Mouse (Mus musculus): Measurements from ENCODE around the gene Popdc3. TPM values are rescaled to one million over a fixed set of nuclear protein-coding genes. Genes with fewer than 3 reads are reported as not detected.
A peak's percentile ranks its signal among the peaks of the same experiment; 100 is the strongest.
"Not testable (repeated sequence)": the region's sequence is repeated elsewhere in the genome, so short reads cannot be mapped to it uniquely, and the experiment has no call there.

The Popdc3 gene
- polyA plus RNA-seq, 1 experiment from 2014 or later, result 0.92 TPM

DNA sequence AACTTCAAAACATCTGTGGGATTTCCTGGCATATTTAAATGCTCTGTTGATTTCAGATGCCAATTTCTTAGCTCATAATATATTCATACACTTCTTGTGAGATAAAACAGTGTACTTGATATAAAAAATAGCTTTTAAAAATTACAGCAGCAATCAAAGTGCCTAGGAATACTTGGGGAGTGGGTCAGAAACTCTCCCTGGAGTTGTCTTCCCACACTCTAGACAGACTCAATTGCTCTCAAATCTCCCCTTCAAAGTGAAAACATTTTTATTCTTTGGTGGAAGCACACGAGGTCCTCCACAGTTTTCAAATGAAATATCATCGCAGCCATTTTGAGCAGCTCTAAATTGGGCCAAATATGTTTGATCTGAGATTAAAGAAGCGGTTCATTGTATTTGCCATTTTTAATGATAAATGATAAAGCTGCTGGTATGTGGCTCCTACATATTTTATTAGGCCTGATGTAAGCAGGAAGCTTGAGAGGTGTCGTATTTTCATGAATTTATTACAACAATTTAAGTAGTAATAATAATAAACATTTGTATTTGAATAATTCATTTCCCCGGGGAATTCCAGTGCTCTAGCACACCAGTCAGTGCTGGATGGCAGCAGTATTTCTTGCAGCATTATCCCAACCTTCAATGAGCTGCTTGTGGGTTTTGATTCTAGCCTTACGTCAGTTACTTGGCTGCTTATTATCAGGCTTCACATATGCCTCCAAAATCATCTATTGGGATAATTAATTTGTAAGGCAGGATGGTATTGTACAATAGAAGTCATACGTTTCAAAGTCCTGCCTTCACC, 150.5 kb downstream of the Popdc3 start:
- H3K27ac ChIP-seq, result no peak overlapping the region
- no peak overlapping the region for H3K9ac ChIP-seq
- H3K36me3 ChIP-seq, result no peaks in the 10 kb centered on the region
- WGBS, result 71% methylated on average over 7 of the region's 7 CpGs
- H3K27me3 ChIP-seq, result peaks cover 4% of the 10 kb centered on the region; the same call in 1 of the 2 replicates
- H3K4me3 ChIP-seq, result no peak overlapping the region
- ATAC-seq (ENCODE audit: low FRiP score), result 0 out of 2 replicates have a peak, but pooled peaks have one; percentile 54
- peaks cover 4% of the 10 kb centered on the region; the same call in 1 of the 2 replicates for H3K4me1 ChIP-seq
- H3K9me3 ChIP-seq (replicated peaks), result no peaks in the 10 kb centered on the region
- no peak overlapping the region for H3K4me2 ChIP-seq (replicated peaks)

DNA sequence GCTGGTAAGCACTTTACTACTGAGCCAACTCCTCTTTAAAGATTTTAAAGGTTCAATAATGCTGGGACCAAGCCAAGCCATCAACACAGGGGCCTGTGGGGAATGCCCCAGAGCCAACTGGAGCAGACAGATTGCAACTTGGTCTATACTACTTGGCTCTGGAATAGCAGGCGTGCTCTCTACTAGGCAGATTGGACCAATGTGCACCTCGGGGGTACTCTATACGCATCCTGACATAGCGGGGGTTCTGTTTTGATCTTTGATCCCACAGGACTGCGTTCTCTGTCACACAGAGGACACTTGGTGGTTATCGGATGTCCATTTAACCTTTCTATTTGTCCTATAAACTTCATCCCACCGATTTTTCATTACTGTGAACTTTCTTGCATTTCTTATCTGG, 157.0 kb downstream of the Popdc3 start:
- no peak for ATAC-seq (ENCODE audit: low FRiP score)
- Histone ChIP-seq H3K4me2 (replicated peaks) (peak overlapping the region; percentile 95), H3K36me3 (no peaks in the 10 kb centered on the region), H3K9ac (no peak overlapping the region), H3K27ac (no peak overlapping the region), H3K4me1 (no peaks in the 10 kb centered on the region), H3K27me3 (peaks cover 19% of the 10 kb centered on the region), H3K9me3 (replicated peaks) (no peaks in the 10 kb centered on the region), H3K4me3 (no peak overlapping the region; the same call in 1 of the 2 replicates)
- 30% methylated on average over 7 of the region's 7 CpGs for WGBS

DNA sequence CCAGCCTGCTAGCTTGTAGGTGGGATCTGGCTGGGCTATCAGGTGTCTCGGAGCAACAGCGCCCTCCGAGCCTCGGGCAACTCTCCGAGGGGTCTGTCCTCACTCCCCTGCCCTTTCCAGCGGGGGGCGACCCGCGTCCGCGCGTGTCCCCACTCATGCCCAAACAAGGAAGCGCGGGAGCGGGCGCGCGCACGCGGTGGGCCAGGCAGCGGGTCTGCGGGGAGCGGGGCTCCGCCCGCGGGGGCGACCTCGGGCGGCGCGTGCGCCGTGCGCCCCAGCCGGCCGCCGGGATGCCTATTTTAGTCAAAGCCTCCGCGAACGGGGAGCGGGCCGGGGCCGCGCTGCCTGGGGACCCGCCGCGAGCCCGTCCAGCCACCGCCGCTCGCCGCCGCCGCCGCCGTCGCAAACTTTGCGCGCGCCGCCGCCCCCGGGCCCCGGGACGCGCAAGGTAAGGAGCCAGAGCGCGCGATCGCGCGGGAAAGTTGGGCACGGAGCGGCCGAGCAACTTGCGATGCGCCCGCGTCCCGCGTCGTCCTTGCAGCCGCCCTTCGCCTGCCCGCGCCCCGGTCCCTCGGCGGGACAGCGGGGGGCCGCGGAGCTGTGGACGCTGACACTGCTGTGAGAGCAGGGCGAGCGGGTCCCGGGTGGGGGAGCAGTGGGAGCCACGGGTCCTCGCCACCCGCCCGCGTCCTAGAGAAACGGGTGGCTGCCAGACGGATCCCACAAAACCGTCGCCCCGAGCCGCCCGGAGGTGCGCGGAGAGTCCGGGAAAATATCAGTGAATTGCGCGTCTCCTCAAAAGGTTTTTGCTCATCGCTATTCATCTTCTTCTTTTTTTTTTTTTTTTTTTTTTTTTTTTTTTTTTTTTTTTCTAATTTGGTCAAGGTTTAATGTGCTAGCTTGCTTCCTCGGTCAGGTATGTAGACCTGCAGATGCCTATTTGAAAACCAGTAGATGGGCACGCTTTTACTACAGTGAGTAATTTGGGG, 157.8 kb downstream of the Popdc3 start, which contains the start of gene Bves:
Gene Bves, plus strand, starts transcription at position 339 of the 989 bp plus-strand sequence.
- no peak within 1 kb of the TSS for H3K27ac ChIP-seq
- WGBS, result 2% methylated on average over 69 of the region's 116 CpGs
- H3K9me3 ChIP-seq (replicated peaks), result no peaks in the 10 kb centered on the region
- ATAC-seq (ENCODE audit: low FRiP score), result peak; percentile 85
- H3K4me1 ChIP-seq, result no peaks in the 10 kb centered on the region
- H3K4me3 ChIP-seq, result peak within 1 kb of the TSS; percentile 74
- no peaks in the 10 kb centered on the region for H3K36me3 ChIP-seq
- H3K27me3 ChIP-seq, result peaks cover 19% of the 10 kb centered on the region
- peak within 1 kb of the TSS; percentile 95 for H3K4me2 ChIP-seq (replicated peaks)
- H3K9ac ChIP-seq, result peak within 1 kb of the TSS; percentile 72

DNA sequence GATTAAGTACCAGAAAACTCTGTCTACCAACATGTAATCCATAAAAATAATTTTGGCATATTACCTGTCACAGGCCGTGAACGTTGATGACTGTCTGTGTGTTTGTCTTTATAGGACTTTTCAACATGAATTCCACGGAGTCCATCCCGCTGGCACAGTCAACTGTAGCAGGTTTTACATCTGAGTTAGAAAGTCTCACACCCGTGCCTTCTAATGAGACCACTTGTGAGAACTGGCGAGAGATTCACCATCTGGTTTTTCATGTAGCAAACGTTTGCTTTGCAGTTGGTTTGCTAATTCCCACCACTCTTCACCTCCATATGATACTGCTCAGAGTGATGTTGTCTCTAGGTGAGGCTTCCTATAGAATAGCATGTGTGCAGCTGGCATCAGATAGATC, 161.2 kb downstream of the Popdc3 start:
- no peak overlapping the region for H3K4me3 ChIP-seq
- no peak overlapping the region for H3K4me2 ChIP-seq (replicated peaks)
- no peak for ATAC-seq (ENCODE audit: low FRiP score)
- H3K27me3 ChIP-seq, result peaks cover 13% of the 10 kb centered on the region
- H3K4me1 ChIP-seq, result no peaks in the 10 kb centered on the region
- 84% methylated on average over 7 of the region's 7 CpGs for WGBS
- no peak overlapping the region for H3K9ac ChIP-seq
- no peaks in the 10 kb centered on the region for H3K9me3 ChIP-seq (replicated peaks)
- no peak overlapping the region for H3K27ac ChIP-seq
- no peaks in the 10 kb centered on the region for H3K36me3 ChIP-seq

DNA sequence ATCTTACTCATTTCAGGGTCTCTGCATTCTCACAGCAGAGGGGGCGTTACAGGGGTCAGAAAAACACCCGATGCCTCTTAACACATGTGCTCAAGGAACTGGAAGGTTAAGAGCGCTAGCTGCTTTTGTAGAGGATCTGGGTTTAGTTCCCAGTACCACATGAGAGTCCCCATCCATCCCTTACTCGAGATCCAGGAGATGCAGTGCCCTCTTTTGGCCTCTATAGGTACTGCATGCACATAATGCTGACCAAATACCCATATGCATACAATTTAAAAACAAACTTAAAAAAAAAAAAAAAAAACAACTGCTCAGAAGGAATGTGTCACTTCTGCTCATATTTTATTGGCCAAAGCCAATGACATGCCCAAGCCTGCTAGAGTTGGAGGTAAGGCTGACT, 166.5 kb downstream of the Popdc3 start:
- Histone ChIP-seq H3K27ac (no peak overlapping the region), H3K4me2 (replicated peaks) (no peak overlapping the region), H3K9me3 (replicated peaks) (no peaks in the 10 kb centered on the region), H3K27me3 (no peaks in the 10 kb centered on the region), H3K9ac (no peak overlapping the region), H3K36me3 (no peaks in the 10 kb centered on the region), H3K4me3 (no peak overlapping the region), H3K4me1 (no peaks in the 10 kb centered on the region)
- WGBS, result 86% methylated on average over 4 of the region's 4 CpGs
- no peak for ATAC-seq (ENCODE audit: low FRiP score)

DNA sequence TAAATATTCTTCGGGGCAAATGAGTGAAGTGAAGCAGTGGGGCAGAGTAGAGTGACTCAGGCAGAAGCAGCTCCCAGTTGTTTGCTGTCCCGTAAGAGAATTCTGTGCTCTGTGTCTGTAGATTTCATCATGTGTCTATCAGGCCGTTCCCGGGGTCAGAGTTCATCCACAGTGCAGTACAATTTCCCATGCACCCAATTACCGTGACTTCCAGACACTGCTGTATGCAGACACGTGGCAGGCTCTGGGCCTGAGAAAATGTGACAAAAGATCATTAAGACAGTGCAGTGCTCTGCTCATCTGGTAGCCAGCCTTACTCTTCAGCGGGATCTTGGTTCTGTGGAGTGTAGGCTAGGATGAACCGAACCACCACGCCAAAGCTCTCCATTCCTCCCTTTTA, 167.3 kb downstream of the Popdc3 start:
- Histone ChIP-seq H3K4me1 (no peaks in the 10 kb centered on the region), H3K27ac (no peak overlapping the region), H3K9me3 (replicated peaks) (no peaks in the 10 kb centered on the region), H3K9ac (no peak overlapping the region), H3K27me3 (no peaks in the 10 kb centered on the region), H3K4me3 (no peak overlapping the region), H3K4me2 (replicated peaks) (no peak overlapping the region), H3K36me3 (no peaks in the 10 kb centered on the region)
- ATAC-seq (ENCODE audit: low FRiP score), result 0 out of 2 replicates have a peak, but pooled peaks have one; percentile 29
- 73% methylated on average over 9 of the region's 9 CpGs for WGBS

DNA sequence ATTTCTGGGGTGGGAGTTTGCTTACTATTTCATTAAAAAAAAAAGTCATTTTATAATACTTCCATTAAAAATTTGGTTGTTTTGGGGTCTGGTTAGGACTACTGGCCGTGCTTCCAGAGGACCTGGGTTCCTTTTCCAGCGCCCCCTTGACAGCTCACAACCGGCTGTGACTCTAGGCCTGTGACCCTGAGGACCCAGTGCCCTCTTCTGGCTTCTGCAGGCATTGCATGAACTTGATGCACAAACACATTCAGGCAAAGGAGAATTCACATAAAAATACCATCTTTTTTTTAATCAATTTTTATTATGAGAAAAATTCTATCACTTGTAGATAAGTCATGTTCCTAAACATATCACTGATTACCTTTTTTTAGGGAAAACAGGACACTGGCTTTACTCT, 170.2 kb downstream of the Popdc3 start:
- ATAC-seq (ENCODE audit: low FRiP score); H3K27me3 ChIP-seq; H3K9me3 ChIP-seq (replicated peaks); H3K36me3 ChIP-seq; H3K9ac ChIP-seq; H3K4me2 ChIP-seq (replicated peaks); H3K27ac ChIP-seq; H3K4me3 ChIP-seq; H3K4me1 ChIP-seq: not testable (repeated sequence)
- 86% methylated on average over 3 of the region's 3 CpGs for WGBS

DNA sequence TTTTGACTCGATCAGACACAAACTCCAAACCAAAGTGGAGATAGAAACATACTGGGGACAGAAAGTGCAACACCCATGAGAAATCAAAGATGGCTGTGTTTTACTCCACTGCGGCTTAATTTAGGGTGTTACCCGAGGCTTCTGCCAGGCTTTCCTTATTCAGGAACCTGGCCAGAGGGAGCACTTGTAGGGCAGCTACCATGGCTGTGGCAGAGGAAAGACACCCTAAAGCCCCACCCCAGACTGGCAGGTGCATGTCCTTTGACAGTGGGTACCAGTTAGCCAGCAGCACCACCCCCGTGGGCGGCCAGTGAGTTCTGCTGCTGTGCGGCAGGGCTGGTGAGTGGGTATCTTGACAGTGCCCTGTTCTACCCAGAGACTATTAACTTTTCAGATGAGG, 178.2 kb downstream of the Popdc3 start:
- Histone ChIP-seq H3K4me3 (no peak overlapping the region), H3K9me3 (replicated peaks) (no peaks in the 10 kb centered on the region), H3K9ac (no peak overlapping the region), H3K4me1 (no peaks in the 10 kb centered on the region), H3K27ac (no peak overlapping the region), H3K27me3 (no peaks in the 10 kb centered on the region), H3K36me3 (no peaks in the 10 kb centered on the region), H3K4me2 (replicated peaks) (no peak overlapping the region)
- ATAC-seq (ENCODE audit: low FRiP score), result no peak
- WGBS, result 90% methylated on average over 6 of the region's 6 CpGs

DNA sequence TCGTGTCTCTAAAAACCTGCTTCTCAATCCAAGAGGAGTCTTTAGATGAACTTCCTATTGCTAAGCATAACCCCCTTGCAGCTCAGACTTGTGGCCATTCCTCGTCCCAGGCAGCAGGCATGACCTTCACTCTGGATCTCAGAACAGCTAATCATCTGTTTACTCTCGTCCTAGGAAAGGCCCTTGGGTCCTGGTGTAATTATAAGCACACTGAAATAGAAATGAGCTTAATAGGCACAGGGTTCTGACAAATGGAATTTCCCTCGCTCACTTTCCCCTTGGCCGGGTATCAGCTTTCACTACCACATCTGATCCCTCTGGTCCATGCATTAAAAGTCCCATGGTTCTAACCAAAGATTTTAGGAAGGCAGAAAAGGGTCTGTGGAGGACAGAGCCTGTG, 185.5 kb downstream of the Popdc3 start:
- no peak overlapping the region for H3K4me3 ChIP-seq
- 51% methylated on average over 5 of the region's 5 CpGs for WGBS
- H3K9me3 ChIP-seq (replicated peaks), result no peaks in the 10 kb centered on the region
- no peak overlapping the region for H3K9ac ChIP-seq
- no peak for ATAC-seq (ENCODE audit: low FRiP score)
- H3K27me3 ChIP-seq, result no peaks in the 10 kb centered on the region
- H3K4me1 ChIP-seq, result peaks cover 7% of the 10 kb centered on the region
- H3K27ac ChIP-seq, result no peak overlapping the region
- no peak overlapping the region for H3K4me2 ChIP-seq (replicated peaks)
- no peaks in the 10 kb centered on the region for H3K36me3 ChIP-seq

DNA sequence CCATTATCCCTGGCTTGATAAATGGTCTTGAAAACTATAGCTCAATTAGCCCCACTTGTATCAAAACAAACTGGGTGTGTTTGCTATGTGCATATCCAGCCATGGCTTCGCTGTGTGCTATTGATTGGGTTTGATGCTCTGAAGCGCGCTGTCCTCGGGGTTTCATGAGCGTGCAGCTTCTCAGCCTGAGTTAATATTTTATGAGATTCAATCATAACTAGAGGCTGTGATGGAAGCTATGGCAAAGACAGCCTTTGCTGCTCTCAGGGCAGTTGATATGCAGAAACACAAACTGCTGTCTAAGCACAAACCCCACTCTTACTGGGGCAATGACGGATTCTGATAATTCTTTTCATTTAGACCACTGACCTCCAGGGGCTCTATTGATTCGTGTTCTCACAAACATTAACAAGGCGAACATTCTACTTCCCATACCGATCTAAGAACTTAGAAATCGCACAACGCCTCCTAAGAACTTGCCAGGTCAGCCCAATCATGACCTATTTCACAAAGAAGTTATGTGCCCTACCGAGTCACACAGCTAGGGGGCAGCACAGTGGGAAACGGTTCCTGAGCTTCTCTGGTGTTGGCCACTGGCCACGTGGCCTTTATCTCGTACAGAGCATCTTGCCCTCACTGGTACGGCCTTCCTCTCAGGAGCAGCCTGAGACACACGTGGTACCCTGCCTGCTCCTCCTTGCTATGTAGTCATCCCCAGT, 189.2 kb downstream of the Popdc3 start:
- Histone ChIP-seq H3K4me2 (replicated peaks) (no peak overlapping the region), H3K4me1 (peaks cover 7% of the 10 kb centered on the region), H3K9ac (no peak overlapping the region), H3K36me3 (no peaks in the 10 kb centered on the region), H3K27me3 (no peaks in the 10 kb centered on the region), H3K27ac (no peak overlapping the region; the same call in 1 of the 2 replicates), H3K4me3 (no peak overlapping the region), H3K9me3 (replicated peaks) (no peaks in the 10 kb centered on the region)
- no peak for ATAC-seq (ENCODE audit: low FRiP score)
- 86% methylated on average over 17 of the region's 17 CpGs for WGBS

All from hindbrain, embryonic 12.5 days (tissue).